Mouse (Mus musculus) urinary bladder, postnatal 4 days (tissue): ENCODE results near the gene Cped1.
"Not testable (repeated sequence)": the region's sequence is repeated elsewhere in the genome, so short reads cannot be mapped to it uniquely, and the experiment has no call there.

Source experiments
- DNase-seq, 2 experiments: peaks; one replicate each; pipeline ENCODE4 v3.0.0; 2021 to 2022; ENCODE audit warnings: low spot score in 2 of 2

Gene Cped1

DNA sequence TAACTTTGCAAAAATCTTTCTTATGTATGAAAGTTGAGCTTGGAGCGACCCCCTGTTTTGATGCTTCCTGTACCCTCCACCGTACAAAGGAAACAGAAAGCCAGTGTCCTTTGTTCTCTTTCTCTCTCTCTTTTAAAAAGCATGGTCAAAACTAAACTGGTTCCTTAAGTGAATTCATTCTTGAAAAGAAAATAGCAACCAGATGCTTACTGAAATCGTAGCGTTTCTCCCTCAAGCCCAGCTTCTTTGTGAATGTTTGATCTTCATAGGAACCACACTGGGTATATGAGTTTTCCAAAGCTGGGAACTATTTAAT is 40.6 kb downstream of the Cped1 start:
- DNase-seq: no peak

DNA sequence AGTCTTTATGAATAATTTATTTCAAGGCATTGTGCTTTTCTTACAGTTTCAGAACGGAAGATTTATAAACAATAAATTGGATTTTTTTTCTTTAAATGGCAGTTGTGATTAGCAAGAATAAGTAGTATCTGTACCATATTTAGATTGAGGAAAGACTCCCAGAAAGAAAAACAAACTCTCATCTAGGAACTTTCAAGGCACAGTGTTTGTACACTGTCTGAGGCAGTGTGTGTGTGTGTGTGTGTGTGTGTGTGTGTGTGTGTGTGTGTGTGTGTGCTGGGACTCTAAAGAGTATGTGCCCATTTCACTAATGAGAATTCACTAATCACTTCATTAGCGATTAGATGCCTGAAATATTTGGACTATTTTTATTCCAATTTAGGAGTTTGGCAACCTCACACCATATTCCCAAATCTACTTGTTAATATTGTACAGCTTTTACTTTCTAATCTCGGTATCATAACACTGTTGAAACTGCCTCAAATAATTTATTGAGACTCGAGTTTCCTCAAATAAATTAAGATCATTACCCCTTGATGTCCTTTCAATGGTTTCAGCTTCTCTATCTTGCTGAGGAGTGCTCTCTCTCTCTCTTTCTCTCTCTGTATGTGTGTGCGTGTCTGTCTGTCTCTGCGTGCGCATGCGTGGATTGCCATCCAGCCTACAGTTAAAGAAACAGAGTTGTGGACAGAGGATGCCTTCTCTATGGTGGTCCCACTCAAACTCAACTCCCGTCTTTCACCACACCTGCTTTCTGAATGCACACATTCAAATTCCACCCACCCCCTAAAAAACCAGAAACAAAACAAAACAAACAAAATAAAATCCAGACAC is 41.3 kb downstream of the Cped1 start:
- DNase-seq: no peak

DNA sequence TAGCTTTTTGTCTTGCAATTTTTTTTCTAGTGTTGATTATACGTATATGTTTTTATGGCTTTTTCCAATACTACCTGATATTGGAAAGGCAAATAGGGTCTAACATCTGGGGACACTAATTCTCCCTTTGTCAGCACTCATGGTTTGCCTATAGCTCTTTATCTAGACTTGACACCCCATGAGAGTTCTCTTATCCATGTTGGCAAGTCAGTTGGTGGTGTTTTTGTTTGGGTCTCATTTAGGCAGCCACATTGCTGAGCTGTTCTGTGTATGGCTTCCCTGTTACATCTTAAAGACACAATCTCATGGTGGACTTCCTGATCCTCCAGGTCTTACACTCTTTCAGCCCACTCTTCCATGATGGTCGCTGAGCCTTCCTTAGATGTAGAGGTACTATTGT is 42.1 kb downstream of the Cped1 start:
- DNase-seq: no peak

DNA sequence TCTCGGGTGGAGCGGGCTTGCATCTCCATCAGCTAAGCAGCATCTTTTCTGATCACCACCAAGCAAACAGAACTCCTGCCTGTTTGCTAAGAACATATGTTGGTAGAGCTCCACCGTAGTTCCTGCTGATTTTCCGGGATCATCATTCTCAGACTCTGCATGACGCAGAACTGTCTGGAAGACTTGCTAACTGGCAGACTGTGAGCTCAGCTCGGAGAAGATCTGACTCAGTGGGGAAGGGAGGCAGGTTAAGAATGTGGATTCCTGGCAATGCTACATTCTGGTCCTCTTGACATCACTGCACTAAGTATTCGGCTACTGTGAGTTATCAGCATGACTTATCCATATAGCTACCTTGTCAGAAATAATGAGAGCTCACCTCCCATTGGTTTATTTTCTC is 44.7 kb downstream of the Cped1 start:
- no peak for DNase-seq

DNA sequence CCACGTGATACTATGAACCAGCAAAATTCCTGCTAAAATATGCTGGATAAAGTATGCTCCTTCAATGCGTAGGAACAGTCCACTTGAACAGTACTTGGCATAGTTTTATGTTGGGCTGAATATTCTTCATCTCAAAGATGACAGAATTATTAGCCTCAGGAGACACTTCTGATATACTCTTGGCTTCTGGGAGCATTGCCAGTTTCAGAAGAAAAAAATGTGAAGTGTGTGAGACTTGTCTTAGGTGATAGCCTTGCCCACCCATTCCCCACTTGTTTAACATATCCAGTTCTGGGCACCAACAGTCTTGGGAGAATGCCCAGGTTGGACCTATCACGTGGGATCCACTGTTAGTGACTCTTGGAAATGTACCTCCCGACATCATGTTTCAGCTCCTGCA is 47.5 kb downstream of the Cped1 start:
- no peak for DNase-seq

DNA sequence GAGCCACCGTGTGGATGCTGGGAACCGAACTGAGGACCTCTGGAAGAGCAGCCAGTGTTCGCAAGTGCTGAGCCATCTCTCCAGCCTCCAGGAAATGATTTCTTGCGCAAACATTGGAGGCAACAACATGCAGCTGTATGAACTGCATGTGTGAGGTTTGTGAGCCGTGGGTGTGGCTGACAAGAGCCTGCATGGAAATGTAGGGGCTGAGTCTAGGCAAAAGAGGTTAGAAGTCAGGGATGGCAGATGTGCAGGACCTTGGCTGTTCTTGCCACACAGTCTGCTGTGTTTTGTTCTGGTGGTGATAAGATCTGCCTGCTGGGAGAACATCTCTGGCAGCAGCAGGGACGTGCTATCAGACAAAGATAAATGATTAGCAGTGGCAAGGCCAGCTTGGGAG is 49.7 kb downstream of the Cped1 start:
- no peak for DNase-seq

DNA sequence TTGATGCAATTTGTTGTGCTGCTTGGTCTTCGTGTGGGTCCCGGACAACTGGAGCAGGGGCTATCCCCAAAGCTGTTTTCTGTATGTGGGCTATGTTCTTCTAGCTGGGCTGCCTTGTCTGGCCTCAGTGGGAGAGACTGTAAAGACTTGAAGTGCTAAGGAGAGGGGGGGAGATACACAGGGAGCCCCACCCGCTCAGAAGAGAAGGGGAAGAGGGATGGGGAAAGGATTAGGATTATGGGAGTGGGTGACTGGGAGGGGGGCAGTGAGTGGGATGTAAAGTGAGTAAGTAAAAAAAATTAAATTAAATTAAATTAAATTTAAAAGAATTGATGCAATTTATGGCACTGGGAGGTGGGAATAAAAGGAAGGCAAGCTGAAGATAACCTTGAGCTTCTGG is 50.2 kb downstream of the Cped1 start:
- no peak for DNase-seq

DNA sequence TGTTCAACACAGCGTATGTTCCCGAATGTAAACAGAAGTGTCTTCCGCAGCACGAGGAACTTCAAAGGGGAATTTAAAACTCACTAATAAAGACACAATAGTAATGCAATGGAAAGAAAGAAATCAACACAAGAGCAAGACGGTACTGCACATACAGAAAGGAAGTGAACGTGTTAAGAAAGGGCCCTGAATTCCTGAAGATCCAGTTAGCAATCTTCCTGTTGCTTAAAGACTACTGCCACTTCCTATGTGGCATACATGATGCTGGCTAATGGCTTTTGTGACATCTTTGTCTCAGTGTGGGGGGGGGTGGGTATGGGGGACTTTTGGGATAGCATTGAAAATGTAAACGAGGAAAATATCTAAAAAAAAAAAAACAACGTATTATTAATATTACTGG is 50.7 kb downstream of the Cped1 start:
- DNase-seq: no peak

DNA sequence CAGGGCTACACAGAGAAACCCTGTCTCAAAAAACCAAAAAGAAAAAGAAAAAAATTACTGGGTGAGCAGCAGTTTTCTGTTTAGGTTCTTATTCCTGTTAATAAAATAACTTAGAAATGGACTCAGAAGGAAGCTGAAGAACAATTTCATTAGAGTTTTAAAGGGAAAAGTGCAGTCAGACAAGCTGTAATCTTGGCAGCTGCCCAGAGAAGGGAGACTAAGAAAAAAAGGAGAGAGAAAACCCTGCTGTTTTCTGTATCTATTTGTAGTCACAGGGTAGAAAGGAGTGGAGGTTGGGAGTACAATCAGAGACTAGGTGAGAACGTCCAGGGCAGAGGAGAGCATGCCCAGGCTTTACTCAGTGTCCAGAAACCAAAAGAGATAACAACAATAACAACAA is 51.2 kb downstream of the Cped1 start:
- no peak for DNase-seq

DNA sequence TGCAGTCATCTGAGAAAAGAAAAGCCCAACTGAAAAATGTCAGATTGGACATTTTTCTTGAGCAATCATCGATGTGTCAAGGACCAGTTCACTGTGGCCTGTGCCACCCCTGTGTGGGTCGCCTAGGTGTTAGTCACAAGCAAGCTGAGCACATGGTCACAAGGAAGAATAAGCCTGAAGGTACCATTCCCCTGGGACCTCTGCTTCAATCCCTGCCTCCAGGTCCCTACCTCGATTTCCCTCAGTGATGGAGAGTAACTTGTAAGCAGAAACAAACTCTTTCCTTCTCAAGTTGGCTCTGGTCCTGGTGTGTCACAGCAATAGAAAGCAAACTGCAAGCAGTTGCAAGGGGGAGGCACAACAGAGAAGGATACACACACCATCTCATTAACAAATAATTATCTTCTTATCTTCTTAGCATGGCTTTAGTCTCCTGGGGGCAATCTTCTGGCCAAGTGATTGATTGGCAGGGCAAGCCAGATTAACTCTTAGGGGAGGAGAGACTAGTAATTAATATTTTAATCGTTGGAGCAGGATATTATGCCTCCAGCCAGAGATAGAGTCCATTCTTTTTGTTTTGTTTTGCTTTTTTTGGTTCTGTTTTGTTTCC is 51.8 kb downstream of the Cped1 start:
- DNase-seq: no peak

DNA sequence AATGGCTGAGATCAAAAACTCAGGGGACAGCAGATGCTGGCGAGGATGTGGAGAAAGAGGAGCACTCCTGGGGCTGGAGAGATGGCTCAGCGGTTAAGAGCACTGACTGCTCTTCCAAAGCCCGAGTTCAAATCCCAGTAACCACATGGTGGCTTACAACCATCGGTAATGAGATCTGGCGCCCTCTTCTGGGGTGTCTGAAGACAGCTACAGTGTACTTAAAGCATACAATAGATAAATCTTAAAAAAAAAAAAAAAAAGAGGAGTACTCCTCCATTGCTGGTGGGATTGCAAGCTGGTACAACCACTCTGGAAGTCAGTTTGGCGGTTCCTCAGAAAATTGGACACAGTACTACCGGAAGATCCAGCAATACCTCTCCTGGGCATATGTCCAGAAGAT is 54.0 kb downstream of the Cped1 start:
- not testable (repeated sequence) for DNase-seq

DNA sequence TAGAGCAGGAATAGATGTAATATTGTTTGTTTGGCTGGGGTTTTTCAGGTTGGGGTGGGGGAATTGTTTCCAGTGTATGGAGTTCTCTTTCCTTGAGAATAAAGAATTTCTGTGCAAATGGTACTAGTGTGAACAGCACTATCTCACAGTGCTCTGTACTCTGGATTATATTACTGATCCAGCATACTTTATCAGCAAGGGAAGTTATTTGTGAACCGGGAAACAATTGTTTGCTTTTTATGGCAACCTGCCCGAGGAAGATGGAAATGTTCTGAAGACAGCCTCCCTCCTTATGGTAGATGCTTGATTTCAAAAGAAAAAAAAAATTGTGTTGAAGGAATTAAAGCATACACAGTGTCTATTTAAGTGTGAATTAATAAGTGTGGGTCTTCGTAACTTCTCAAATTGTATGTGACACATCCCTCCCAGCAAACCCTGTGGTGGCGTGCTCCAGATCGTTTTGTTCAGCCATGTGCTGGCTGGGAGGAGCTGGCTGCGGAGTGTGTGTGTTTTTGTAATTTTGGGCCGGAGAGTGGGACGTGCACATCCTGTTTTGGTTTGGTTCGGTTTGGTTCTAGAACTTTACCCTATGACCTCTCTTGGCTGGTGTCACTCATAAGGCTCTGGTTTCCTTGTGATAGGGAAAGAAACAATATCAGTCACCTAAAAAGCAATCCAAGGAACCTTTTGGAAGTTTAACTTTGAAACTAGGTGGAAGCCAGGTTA is 59.3 kb downstream of the Cped1 start:
- no peak for DNase-seq

DNA sequence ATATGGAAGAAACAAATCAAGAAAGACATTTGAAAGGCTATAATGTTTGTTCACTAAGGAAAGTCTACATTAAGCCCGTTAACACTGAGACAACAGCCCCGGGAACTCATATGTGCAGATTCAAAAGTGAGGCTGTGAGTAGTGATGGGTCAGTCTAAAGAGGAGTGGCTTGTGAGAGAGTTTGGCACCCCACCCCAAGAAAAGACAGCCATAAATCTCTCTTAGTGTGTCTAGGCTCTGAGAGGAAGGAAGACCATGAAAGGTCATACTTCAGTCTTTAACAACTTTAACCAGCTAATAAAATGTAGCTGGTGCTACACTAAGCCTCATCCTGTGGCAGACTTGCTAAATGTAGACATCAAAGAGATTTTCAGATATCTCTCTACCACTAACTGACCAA is 61.4 kb downstream of the Cped1 start:
- DNase-seq: no peak

DNA sequence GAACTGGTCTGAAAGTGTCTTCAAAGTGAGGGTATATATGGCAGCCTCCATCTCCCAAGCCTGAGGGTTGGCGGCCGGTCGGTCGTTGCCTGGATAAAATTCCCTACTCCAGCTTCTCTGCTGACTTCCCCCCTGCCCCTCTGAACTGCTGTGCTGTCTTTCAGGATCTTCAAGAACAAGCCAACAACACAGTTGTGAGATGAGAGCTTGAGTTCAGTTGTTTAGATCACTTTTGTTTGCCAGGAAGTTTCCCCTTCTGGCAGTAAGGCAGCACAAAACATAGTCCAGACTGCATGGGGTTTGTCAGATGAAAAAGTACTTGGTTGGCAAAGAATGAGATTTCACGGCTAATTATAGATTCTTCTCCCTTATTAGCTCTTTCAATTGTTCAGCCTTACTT is 63.4 kb downstream of the Cped1 start:
- DNase-seq: no peak

DNA sequence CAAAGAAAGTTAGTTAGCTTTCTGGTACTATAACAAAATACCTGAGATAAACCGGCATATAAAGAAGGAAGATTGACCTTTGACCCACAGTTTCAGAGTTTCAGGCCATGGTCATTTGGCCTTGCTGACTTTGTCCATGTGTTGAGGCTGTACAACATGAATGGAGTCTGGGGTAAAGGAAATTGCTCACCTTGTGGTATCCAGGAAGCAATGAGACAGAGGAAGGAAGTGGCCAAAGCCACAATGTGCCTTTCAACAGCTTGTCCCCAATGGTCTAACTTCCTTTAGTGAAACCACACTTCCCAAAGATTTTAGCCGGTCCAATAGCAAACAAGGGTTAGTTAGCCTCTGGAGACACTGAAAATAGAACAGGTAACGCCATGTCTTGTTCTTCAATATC is 65.8 kb downstream of the Cped1 start:
- DNase-seq: no peak

DNA sequence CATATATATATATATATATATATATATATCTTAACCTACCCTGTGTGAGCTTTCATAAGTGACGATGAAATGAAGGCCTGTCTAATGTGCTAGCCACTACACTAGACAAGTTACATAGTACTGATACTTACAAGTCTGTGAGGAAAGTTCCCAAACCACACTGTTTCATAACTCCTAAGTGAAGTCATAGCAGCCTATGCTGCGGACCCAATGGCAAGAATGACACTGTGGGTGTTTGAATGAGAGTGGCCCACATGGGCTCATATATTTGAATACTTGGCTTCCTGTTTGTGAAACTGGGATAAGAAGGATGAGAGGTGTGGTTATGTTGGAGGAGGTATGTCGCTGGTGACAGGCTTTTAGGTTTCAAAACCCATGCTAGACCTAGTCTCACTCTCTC is 67.3 kb downstream of the Cped1 start:
- DNase-seq: no peak

DNA sequence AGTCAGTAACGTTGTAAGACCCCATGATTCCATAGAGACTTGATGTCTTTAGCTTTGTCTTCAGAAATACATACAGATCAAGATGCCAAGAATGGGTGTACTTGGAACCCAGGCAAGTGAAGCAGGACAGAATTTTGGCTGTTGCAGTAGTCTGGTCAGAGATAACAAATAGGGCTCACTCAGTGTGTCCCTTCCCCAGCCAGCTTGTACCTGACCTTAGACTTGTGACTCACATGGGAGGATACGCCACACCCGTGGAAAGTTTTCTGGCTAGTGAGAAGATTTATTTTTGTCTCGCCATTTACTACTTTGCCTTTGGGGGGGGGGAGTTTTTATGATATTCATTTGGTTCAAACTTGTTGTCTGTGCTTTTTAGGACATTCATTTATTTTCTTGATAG is 78.6 kb downstream of the Cped1 start:
- DNase-seq: peak in 1 of 2 experiments; percentile 36

DNA sequence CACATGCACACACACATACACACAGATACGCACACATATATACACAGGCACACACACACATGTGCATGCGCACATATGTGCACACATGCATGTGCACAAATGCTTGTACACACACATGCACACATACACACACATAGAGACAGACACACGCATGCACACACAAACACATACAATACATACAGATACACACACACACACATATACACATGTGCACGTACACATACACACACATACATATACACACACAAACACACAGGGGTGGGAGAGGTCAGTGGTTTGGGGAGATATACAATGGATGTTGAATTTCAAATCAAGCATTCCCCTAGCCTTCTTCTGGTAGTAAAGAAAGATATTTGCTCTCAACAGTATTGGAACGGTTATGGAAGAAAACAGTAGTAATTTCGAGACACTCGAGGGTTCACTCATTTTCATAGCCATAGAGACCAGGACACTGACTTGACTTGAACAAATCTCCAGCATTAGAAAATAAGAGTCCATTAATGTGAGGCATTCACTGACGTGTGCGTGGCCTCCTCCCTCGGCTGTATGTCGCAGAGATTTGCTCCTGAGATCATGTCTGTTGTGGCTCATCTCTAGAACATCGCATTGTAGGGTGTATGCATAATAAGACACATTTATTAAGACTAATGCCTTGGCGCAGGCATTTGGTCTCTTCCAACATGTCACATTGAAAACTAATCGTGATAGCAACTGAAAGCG is 85.0 kb downstream of the Cped1 start:
- DNase-seq: no peak

DNA sequence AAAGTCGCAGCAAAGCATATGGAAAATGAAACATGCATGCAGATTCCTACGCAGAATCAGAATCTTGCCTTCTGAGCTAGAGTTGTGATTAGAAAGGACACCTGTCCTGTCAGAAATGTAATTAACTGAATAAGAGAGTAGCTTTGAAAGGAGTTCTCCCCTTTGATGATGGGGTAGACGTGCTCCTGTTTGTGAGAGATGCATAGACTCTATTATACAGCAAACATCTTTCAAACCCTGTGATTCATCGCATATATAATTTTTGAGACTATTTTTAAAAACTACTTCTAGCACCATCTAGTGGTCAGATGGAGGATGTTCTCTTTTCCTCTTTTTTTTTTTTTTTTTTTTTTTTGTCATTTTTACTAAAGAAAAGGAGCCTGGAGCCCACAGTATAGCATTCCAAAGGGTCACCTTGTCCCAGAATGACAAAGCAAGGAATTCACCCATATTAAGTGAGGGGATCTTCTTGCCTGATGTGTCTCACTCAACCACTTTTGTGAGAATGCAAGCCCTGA is 85.7 kb downstream of the Cped1 start:
- no peak for DNase-seq

DNA sequence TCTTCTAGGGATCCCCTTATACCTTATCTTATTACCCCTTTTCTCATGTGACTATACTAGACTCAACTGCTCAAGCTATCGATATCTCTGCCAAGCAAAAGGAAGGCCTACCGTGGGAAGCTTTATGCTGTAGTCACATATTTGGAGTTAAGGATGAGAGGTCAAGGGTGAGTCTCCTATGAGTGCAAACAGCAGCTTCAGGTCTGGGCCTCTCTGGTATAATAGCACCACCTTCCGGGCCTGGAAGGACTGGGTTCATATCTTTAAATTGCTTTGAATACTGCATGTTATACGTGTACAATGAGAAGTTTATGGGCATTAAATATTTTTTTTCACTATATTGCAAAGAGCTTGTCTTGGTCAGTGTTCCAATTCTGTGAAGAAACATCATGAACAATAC is 87.0 kb downstream of the Cped1 start:
- DNase-seq: no peak

DNA sequence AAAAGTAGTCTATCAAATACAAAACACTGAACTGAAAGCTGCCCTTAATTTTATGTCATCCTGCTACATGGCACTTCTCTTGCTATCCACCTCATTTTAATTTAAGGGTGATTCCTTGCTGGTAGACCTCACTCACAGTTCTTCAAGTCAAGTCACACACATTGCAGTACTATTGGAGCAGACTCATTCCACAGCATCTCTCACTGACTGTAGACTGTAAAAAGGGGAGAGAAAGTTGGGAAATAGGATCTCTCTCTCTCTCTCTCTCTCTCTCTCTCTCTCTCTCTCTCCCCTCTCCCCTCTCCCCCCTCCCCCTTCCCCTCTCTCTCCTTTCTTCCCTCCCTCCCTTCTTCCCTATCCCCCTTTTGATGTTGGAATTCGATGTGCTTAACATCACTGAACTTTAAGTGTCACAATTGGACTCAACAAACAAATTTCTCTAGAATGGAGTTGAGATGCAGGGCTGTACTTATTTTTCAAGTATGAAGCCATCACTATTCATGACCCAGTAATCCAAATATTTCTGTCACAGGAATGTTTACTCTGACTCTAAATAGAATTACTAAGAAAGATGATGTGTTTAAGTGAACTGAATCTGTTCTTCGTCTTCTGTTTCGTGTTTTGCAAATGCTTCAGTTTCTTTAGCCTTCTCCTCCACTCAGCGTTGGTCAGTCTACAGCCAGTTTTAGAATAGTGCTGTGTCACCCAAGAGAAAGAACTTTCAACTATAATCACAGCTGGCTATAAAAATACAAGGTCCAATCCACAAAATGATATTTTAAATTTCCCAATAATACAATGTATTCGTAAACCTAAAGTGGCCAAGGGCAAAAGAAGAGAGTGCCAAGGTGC is 88.7 kb downstream of the Cped1 start:
- no peak for DNase-seq
